In genomic region chr1:60627786-60628453, GRCm38 (mm10) we compare ENCODE assay signal across 12 mouse cellular contexts.
DNase-seq lines count a peak whose midpoint lies in the region; ATAC-seq lines count a peak whose summit lies in the region.
"Had no signal": no experiment of that assay in that cellular context is flagged by ENCODE, and none has a peak within 500 bp of the region (broad histone marks: within the 10 kb centered on the region; RNA-seq: fewer than 3 reads in every experiment).

No protein-coding gene starts in this region.

- H3K27ac ChIP-seq in intestine, embryonic 16.5 days (ENCODE audit: low read length), result peak overlapping the region; percentile 9; the same call in 1 of the 2 replicates
- H3K27ac ChIP-seq in intestine, embryonic 15.5 days, result no peak overlapping the region
- H3K27ac ChIP-seq: forebrain, embryonic 12.5 days had no signal

- WGBS in intestine, embryonic 16.5 days, result 53% methylated on average over 9 of the region's 9 CpGs
- WGBS in intestine, embryonic 15.5 days, result 39% methylated on average over 9 of the region's 9 CpGs

- DNase-seq in thymus, postnatal 0 days (ENCODE audit: low spot score), result peak; percentile 55
- DNase-seq in thymus, postnatal 36 days, result no peak
- peak; percentile 27 for DNase-seq in thymus, postnatal 4 days
- DNase-seq in layer of hippocampus, adult 18-20 months (ENCODE audit: low spot score in 2 of 2), result no peak
- no peak for DNase-seq in layer of hippocampus, adult 11-12 months (ENCODE audit: low spot score)
- DNase-seq: adrenal gland, postnatal 14 days; cerebellum, postnatal 14 days; layer of hippocampus, postnatal 36 days had no signal

- no peaks in the 10 kb centered on the region for H3K9me3 ChIP-seq in intestine, embryonic 16.5 days (ENCODE audit: control insufficient read depth, low read length)
- H3K9me3 ChIP-seq in intestine, embryonic 15.5 days, result no peaks in the 10 kb centered on the region
- H3K9me3 ChIP-seq: forebrain, embryonic 12.5 days had no signal

- no peak for ATAC-seq in intestine, embryonic 16.5 days
- no peak for ATAC-seq in intestine, embryonic 15.5 days
- ATAC-seq in hematopoietic stem cell, adult 5-6 weeks (replicated peaks in 1 of 2; ENCODE audit: insufficient read depth in 1 of 2, low FRiP score in 2 of 2, low TSS enrichment in 1 of 2, low read depth in 1 of 2, poor library complexity in 2 of 2, severe bottlenecking in 2 of 2), result peak; percentile 49 to 62; a peak in 2 of 4 replicates

- no peak overlapping the region for H3K4me3 ChIP-seq in intestine, embryonic 16.5 days (ENCODE audit: low read length)
- H3K4me3 ChIP-seq in intestine, embryonic 15.5 days (replicated peaks), result no peak overlapping the region
- H3K4me3 ChIP-seq: forebrain, embryonic 12.5 days had no signal

- H3K9ac ChIP-seq in intestine, embryonic 16.5 days (ENCODE audit: low read depth, low read length), result no peak overlapping the region
- no peak overlapping the region for H3K9ac ChIP-seq in intestine, embryonic 15.5 days
- H3K9ac ChIP-seq: forebrain, embryonic 12.5 days had no signal

- H3K36me3 ChIP-seq in intestine, embryonic 16.5 days (ENCODE audit: control insufficient read depth, insufficient read depth, low read length), result no peaks in the 10 kb centered on the region
- no peaks in the 10 kb centered on the region for H3K36me3 ChIP-seq in intestine, embryonic 15.5 days
- H3K36me3 ChIP-seq: forebrain, embryonic 12.5 days had no signal

- H3K27me3 ChIP-seq in intestine, embryonic 16.5 days (replicated peaks; ENCODE audit: control insufficient read depth, insufficient read depth, low read length), result no peaks in the 10 kb centered on the region
- no peaks in the 10 kb centered on the region for H3K27me3 ChIP-seq in intestine, embryonic 15.5 days (replicated peaks)
- H3K27me3 ChIP-seq: forebrain, embryonic 12.5 days had no signal

- H3K4me2 ChIP-seq in intestine, embryonic 16.5 days (ENCODE audit: low read depth, low read length), result no peak overlapping the region
- no peak overlapping the region for H3K4me2 ChIP-seq in intestine, embryonic 15.5 days (replicated peaks)
- H3K4me2 ChIP-seq: forebrain, embryonic 12.5 days had no signal

- peaks cover 14% of the 10 kb centered on the region; the same call in 1 of the 2 replicates for H3K4me1 ChIP-seq in intestine, embryonic 16.5 days (ENCODE audit: control insufficient read depth, insufficient read depth, low read length)
- H3K4me1 ChIP-seq in intestine, embryonic 15.5 days (replicated peaks), result 0 out of 2 replicates have a peak, but pooled peaks cover 6% of the 10 kb centered on the region

Comparison
In these comparisons a context has a peak if more than half of its experiments do, and no peak if none do; other contexts are left out.
1. DNase-seq: peak in thymus, postnatal 0 days (single experiment) and thymus, postnatal 4 days (single experiment); none in thymus, postnatal 36 days (0 of 2), layer of hippocampus, adult 18-20 months (0 of 2) and layer of hippocampus, adult 11-12 months (single experiment).
2. ATAC-seq: peak in hematopoietic stem cell, adult 5-6 weeks (2 of 2); none in intestine, embryonic 16.5 days (single experiment) and intestine, embryonic 15.5 days (single experiment).